Mouse (Mus musculus) common myeloid progenitor, adult 5-6 weeks (primary cell): ENCODE measurements around the gene Hsp90aa1. TPM values are rescaled to one million over a fixed set of nuclear protein-coding genes. Genes with fewer than 3 reads are reported as not detected.
A peak's percentile ranks its signal among the peaks of the same experiment; 100 is the strongest.
"Not testable (repeated sequence)": the region's sequence is repeated elsewhere in the genome, so short reads cannot be mapped to it uniquely, and the experiment has no call there.

ENCODE experiments used
- ATAC-seq: replicated peaks from 2 replicates; pipeline ENCODE4 v1.8.0; 2016; ENCODE audit warnings: low read depth, mild to moderate bottlenecking, moderate TSS enrichment, inconsistent platforms; ENCODE audit not compliant: poor library complexity, severe bottlenecking
- total RNA-seq: library from RNA; stranded (forward); fragments of 200-1000, 187-1606 nt; gene quantifications from 2 replicates; pipeline ENCODE4 v1.2.3, GENCODE M21; 2017

The Hsp90aa1 gene
- total RNA-seq, 1 experiment from 2014 or later: 2,253 TPM

GRCm38 (mm10) chr12:110700730-110701129 lies 1.8 kb downstream of the Hsp90aa1 start:
- no peak for ATAC-seq

- ATAC-seq: no peak
Measured at GRCm38 (mm10) chr12:110699171-110699547, 3.4 kb downstream of the Hsp90aa1 start.

GRCm38 (mm10) chr12:110698523-110699170 lies 3.9 kb downstream of the Hsp90aa1 start:
- peak; percentile 9 for ATAC-seq

DNA sequence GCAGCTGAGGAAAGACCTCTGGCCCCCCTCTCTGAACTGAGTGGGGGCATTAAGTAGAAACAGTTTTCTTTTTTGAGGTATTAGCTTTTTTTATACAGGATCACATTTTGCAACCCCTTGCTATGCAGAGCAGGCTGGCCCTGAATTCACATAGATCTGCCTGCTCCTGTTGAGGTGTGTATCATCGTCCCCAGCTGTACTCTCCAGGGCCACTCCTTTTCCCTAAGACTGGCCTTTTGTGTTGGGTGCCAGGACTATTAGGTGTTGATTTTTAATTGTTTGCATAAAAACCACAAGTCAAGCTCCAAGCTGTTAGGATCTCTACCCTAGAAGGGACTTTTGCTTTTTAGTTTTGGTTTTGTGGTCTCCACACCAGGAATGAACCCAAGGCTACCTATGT lies 4.4 kb downstream of the Hsp90aa1 start:
- ATAC-seq: no peak

DNA sequence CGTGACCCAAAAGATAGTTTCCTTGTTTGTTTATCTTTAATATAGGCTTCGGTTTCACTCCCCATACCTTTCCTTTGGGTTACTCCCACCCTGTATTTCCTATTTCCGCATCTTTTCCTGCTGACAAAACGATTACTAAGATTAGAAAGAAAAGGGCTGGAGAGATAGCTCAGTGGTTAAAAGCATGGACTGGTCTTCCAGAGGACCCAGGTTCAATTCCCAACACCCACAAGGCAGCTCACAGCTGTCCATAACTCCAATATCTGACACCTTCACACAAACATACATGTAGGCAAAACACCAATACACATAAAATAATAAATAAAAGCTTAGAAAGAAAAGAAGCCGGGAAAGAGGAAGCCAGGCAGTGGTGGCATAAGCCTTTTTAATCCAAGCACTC lies 5.1 kb downstream of the Hsp90aa1 start:
- ATAC-seq: no peak

GRCm38 (mm10) chr12:110696975-110697400 lies 5.5 kb downstream of the Hsp90aa1 start:
- ATAC-seq: no peak

GRCm38 (mm10) chr12:110696173-110696974 lies 6.2 kb downstream of the Hsp90aa1 start:
- peak; percentile 56 for ATAC-seq

GRCm38 (mm10) chr12:110695676-110696171 lies 6.8 kb downstream of the Hsp90aa1 start:
- peak; percentile 11; the same call in 1 of the 2 replicates for ATAC-seq

- ATAC-seq: not testable (repeated sequence)
Measured at GRCm38 (mm10) chr12:110693378-110693777, 9.2 kb downstream of the Hsp90aa1 start.

DNA sequence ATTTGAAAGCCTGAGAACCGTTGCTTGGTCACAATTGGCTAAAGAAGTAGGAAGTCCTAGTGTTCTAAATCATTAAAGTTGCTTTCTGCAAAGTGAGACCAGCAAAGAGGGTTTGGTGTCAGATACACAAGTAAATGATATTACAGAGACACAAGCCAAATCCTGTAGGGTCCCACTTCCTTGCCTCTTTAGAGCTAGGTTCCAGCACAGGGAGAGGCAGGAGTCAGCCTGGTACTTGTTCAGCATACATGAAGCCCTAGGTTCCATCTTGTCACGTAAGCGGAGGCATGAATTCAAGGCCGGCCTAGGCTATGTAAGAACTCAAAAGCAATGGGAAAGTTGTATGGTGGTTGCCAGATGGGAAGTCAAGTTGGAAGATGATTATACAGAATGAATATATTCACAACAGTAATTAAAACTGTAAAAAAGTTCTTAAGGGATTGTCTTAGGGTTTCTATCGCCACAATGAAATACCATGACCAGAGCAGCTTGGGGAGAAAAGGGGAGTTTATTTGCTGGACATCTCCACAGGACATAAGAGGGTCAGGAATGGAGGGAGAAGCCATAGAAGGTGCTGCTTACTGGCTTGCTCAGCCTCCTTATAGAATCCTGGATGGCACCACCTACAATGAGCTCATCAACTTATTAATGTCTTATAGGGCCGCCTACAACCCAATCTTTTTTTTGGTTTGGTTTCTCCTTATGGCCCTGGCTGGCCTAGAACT lies 12.4 kb downstream of the Hsp90aa1 start:
- ATAC-seq: 0 out of 2 replicates have a peak, but pooled peaks have one; percentile 1

GRCm38 (mm10) chr12:110688921-110689320 lies 13.6 kb downstream of the Hsp90aa1 start:
- ATAC-seq: not testable (repeated sequence)

DNA sequence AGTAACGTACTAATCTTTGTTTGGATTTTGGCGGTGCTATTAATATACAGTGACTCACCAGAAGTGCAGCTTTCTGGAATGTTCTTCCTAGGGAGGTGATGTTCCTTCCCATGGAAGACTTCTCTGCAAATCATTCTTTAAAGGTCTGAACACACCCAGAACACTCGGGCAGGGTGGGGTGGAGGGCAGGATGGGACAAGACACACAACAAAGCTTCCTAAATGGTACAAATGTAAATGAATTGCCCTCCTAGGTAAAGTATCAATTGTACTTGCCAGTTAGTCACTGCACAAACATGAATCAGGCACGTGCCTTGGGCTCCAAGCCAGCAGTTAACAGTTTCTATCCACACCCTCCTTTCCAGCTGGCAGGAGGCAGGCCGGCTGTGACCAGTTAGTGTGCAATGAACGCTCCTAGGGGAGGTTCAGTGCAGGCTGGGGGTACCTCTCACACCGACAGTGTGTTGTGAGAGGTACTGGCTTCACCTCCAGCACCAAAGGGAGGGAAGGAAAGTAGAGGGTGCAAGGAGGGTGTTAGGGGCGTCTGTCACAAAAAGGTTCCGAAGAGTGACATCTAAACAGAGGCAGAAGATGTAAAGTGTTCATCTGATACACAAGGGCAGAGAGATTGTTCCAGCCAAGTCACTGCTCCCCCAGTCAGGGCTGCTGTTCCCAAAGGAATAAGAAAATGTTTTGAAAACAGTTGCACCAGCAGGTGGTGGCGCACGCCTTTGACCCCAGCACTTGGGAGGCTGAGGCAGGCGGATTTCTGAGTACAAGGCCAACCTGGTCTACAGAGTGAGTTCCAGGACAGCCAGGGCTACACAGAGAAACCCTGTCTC lies 14.4 kb downstream of the Hsp90aa1 start:
- ATAC-seq: peak; percentile 14

- no peak for ATAC-seq
Measured at GRCm38 (mm10) chr12:110683580-110683979, 18.9 kb downstream of the Hsp90aa1 start.

DNA sequence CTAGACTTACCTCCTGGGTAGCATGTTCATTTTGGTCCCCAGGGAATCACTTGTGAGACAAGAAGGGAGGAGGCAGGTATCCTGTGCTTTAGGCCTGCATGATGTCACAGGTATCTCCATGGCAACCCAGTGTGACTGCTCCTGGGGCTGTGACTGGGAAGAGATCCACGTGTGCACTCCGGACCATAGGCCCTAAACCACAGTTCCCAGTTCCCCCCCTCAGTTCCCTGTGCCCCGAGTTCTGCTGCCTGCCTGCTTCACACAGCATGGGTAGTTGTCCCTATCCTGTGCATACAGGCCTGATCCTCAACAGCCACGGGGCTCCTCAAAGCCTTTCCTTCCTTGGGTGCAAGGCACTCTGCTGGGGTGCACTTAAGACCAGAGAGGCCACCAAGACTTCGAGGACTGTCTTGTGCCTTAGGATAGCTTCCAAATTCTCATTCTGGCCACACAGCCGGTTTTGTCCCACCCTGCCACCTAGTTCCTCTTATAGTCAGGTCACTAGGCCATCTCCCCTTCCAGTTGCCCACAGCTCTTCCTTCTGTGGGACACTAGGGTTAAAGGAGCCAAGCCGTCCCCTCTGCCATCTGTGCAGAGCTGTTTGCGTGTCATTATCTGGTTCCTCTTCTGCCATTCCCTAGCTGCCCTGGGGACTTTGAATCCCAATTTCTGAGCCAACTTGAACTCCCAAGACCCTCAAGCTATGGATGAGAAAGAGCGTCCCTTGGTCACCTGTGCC lies 19.8 kb downstream of the Hsp90aa1 start, which contains the start of gene 1700001K19Rik:
1700001K19Rik (minus strand) TSS at position 59 of the 739 bp plus-strand sequence.
- peak; percentile 49 for ATAC-seq

DNA sequence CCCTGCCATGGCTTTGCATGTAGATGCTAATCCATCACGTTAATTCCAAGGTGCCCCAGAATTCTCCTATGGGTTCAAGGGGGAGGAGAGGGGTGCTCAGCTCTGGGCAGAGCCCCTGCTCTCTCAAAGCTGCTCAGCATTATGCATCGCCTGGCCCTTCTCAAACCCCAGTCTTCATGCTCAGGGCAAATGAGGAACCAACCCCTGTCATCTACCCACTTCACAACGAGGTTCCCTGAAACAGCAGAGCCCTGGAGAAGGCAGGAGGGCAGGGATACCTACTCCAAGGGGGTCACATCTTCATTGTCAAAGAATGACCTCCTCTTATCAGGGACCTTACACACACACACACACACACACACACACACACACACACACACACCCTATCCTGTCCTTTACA lies 20.6 kb downstream of the Hsp90aa1 start:
- ATAC-seq: peak; percentile 6; the same call in 1 of the 2 replicates

DNA sequence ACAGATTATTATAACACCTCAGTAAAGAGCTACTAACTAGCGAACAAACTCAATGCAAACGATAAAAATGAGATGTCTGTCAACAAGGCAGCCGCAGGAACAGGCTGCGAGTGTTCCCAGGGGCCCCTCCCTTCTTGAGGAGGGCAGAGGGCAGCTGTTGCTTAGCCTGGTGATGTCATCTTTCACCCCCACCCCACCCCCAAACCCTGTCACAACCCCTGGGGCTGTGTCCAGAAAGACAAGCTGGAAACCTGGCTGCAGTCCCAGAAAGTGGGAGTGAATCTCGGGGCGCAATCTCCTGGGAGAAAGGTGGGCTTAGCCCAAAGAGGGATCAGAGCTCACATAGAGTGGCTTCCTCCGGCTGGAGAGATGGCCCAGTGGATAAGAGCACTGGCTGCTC lies 21.3 kb downstream of the Hsp90aa1 start:
- no peak for ATAC-seq

DNA sequence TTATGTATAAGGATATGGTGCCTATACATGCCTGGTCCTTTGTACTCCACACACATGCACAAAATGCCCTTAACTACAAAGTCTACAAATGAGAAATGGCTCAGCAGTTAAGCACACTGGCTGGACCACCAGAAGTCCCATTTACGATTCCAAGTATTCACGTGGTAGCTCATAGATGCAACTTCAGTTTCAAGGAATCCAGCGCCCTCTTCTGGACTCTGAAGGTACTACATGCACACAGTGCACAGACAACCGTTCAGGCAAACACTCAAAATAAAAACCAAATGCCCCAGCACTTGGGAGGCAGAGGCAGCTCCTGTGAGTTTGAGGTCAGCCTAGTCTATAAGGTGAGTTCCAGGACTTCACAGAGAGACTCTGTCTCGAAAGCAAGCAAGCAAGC lies 28.3 kb downstream of the Hsp90aa1 start:
- 0 out of 2 replicates have a peak, but pooled peaks have one; percentile 32 for ATAC-seq

DNA sequence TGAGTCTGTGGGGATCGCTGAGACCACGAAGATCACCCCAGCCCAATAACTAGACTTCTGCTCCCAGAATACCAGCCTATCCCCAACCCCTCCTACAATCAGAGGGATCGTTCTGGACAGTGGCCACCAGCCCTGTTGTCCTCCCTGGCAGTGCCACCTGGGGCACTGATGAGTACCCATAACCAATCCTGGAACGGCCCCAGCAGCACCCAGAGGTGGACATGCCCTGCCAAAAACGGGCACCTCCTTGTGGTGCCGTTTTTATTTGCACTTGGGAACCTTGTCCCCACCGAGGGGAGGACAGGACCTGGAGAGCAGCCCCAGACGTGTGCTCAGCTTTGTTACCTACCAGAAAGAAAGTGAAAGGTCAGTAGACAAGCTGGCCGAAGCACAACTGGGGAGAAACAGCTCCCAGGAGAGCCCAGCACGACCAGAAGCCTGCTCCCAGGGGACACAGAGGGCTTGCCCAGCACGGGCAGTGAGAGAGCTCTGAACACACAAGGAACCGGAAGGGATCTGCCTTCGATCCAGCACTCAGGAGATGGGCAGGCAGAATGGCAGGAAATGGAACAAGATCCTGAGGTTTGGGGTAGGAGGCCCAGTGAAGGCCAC lies 35.0 kb downstream of the Hsp90aa1 start:
- no peak for ATAC-seq
